Mouse (Mus musculus): ENCODE measurements around the gene Tlr2. TPM values are rescaled to one million over a fixed set of nuclear protein-coding genes. Genes with fewer than 3 reads are reported as not detected.
"Not testable (repeated sequence)": the region's sequence is repeated elsewhere in the genome, so short reads cannot be mapped to it uniquely, and the experiment has no call there.

Gene Tlr2
- polyA plus RNA-seq (2015; fragmentation: Nextera tagmentation; extraction: Ambion mirVana): 4.4 and 4.7 TPM in 2 replicates

GRCm38 (mm10) chr3:83841095-83841850 lies at the start of gene Tlr2:
TSS of gene Tlr2 (minus strand) at chr3:83841767.
- Histone ChIP-seq H3K27me3 (replicated peaks) (no peaks in the 10 kb centered on the region), H3K9ac (peak within 1 kb of the TSS; percentile 46), H3K9me3 (no peaks in the 10 kb centered on the region), H3K4me3 (replicated peaks) (peak within 1 kb of the TSS; percentile 63), H3K36me3 (no peaks in the 10 kb centered on the region), H3K27ac (peak within 1 kb of the TSS; percentile 19; the same call in 1 of the 2 replicates), H3K4me2 (peak within 1 kb of the TSS; percentile 85), H3K4me1 (no peaks in the 10 kb centered on the region)
- under 1% methylated on average over 35 of the region's 35 CpGs for WGBS
- peak; percentile 82 for ATAC-seq (ENCODE audit: insufficient read depth, low FRiP score, low read depth)

GRCm38 (mm10) chr3:83885163-83885562 lies 43.6 kb upstream of the Tlr2 start:
- Histone ChIP-seq H3K36me3 (no peaks in the 10 kb centered on the region), H3K27ac (no peak overlapping the region), H3K4me2 (no peak overlapping the region), H3K9me3 (no peaks in the 10 kb centered on the region), H3K4me3 (replicated peaks) (no peak overlapping the region), H3K27me3 (replicated peaks) (no peaks in the 10 kb centered on the region), H3K9ac (no peak overlapping the region), H3K4me1 (no peaks in the 10 kb centered on the region)
- 53% methylated on average over 2 of the region's 2 CpGs for WGBS
- ATAC-seq (ENCODE audit: insufficient read depth, low FRiP score, low read depth): no peak

GRCm38 (mm10) chr3:83879261-83880050 lies 37.9 kb upstream of the Tlr2 start:
- 84% methylated on average over 5 of the region's 5 CpGs for WGBS
- not testable (repeated sequence) for H3K36me3 ChIP-seq; ATAC-seq (ENCODE audit: insufficient read depth, low FRiP score, low read depth)

GRCm38 (mm10) chr3:83878801-83879200 lies 37.2 kb upstream of the Tlr2 start:
- H3K36me3 ChIP-seq: no peaks in the 10 kb centered on the region
- no peak overlapping the region for H3K4me2 ChIP-seq
- no peaks in the 10 kb centered on the region for H3K27me3 ChIP-seq (replicated peaks)
- no peak overlapping the region for H3K9ac ChIP-seq
- H3K27ac ChIP-seq: no peak overlapping the region
- H3K9me3 ChIP-seq: no peaks in the 10 kb centered on the region
- no peak for ATAC-seq (ENCODE audit: insufficient read depth, low FRiP score, low read depth)
- WGBS: 84% methylated on average over 4 of the region's 4 CpGs
- H3K4me1 ChIP-seq: no peaks in the 10 kb centered on the region
- H3K4me3 ChIP-seq (replicated peaks): no peak overlapping the region

More at GRCm38 (mm10) chr3:83879261-83880050, 37.9 kb upstream of the Tlr2 start:
- H3K9me3 ChIP-seq; H3K4me1 ChIP-seq; H3K27me3 ChIP-seq (replicated peaks); H3K9ac ChIP-seq; H3K4me3 ChIP-seq (replicated peaks); H3K27ac ChIP-seq; H3K4me2 ChIP-seq: not testable (repeated sequence)

- H3K4me1 ChIP-seq: no peaks in the 10 kb centered on the region
- H3K36me3 ChIP-seq: no peaks in the 10 kb centered on the region
- no peaks in the 10 kb centered on the region for H3K27me3 ChIP-seq (replicated peaks)
- 70% methylated on average over 4 of the region's 4 CpGs for WGBS
- H3K4me3 ChIP-seq (replicated peaks): no peak overlapping the region
- no peak overlapping the region for H3K27ac ChIP-seq
- no peaks in the 10 kb centered on the region for H3K9me3 ChIP-seq
- no peak overlapping the region for H3K9ac ChIP-seq
- no peak for ATAC-seq (ENCODE audit: insufficient read depth, low FRiP score, low read depth)
- no peak overlapping the region for H3K4me2 ChIP-seq
These were observed 34.7 kb upstream of the Tlr2 start for GRCm38 (mm10) chr3:83876299-83876698.

- H3K36me3 ChIP-seq; ATAC-seq (ENCODE audit: insufficient read depth, low FRiP score, low read depth); H3K27ac ChIP-seq; H3K9ac ChIP-seq; H3K4me1 ChIP-seq; H3K27me3 ChIP-seq (replicated peaks); H3K9me3 ChIP-seq; H3K4me2 ChIP-seq; H3K4me3 ChIP-seq (replicated peaks): not testable (repeated sequence)
- 83% methylated on average over 2 of the region's 2 CpGs for WGBS
These were observed 33.5 kb upstream of the Tlr2 start for GRCm38 (mm10) chr3:83875078-83875477.

- WGBS: 84% methylated on average over 2 of the region's 2 CpGs
These were observed 31.3 kb upstream of the Tlr2 start for GRCm38 (mm10) chr3:83872853-83873252.

GRCm38 (mm10) chr3:83871962-83872361 lies 30.4 kb upstream of the Tlr2 start:
- H3K4me1 ChIP-seq; H3K4me3 ChIP-seq (replicated peaks); H3K27me3 ChIP-seq (replicated peaks); ATAC-seq (ENCODE audit: insufficient read depth, low FRiP score, low read depth); H3K9ac ChIP-seq; H3K9me3 ChIP-seq; H3K4me2 ChIP-seq; H3K27ac ChIP-seq; H3K36me3 ChIP-seq: not testable (repeated sequence)
- 94% methylated on average over 4 of the region's 4 CpGs for WGBS

More at GRCm38 (mm10) chr3:83872853-83873252, 31.3 kb upstream of the Tlr2 start:
- H3K27me3 ChIP-seq (replicated peaks); H3K4me3 ChIP-seq (replicated peaks); H3K9me3 ChIP-seq; ATAC-seq (ENCODE audit: insufficient read depth, low FRiP score, low read depth); H3K27ac ChIP-seq; H3K9ac ChIP-seq; H3K36me3 ChIP-seq; H3K4me2 ChIP-seq; H3K4me1 ChIP-seq: not testable (repeated sequence)

GRCm38 (mm10) chr3:83871559-83871958 lies 30.0 kb upstream of the Tlr2 start:
- WGBS: 88% methylated on average over 7 of the region's 7 CpGs
- H3K9ac ChIP-seq; H3K4me1 ChIP-seq; ATAC-seq (ENCODE audit: insufficient read depth, low FRiP score, low read depth); H3K27me3 ChIP-seq (replicated peaks); H3K36me3 ChIP-seq; H3K4me2 ChIP-seq; H3K4me3 ChIP-seq (replicated peaks); H3K9me3 ChIP-seq; H3K27ac ChIP-seq: not testable (repeated sequence)

- no peak for ATAC-seq (ENCODE audit: insufficient read depth, low FRiP score, low read depth)
- Histone ChIP-seq H3K27ac (no peak overlapping the region), H3K36me3 (no peaks in the 10 kb centered on the region), H3K9me3 (no peaks in the 10 kb centered on the region), H3K4me3 (replicated peaks) (no peak overlapping the region), H3K4me2 (no peak overlapping the region), H3K4me1 (no peaks in the 10 kb centered on the region), H3K9ac (no peak overlapping the region), H3K27me3 (replicated peaks) (no peaks in the 10 kb centered on the region)
- WGBS: 87% methylated on average over 2 of the region's 2 CpGs
These were observed 28.2 kb upstream of the Tlr2 start for GRCm38 (mm10) chr3:83869776-83870175.

GRCm38 (mm10) chr3:83867026-83867425 lies 25.5 kb upstream of the Tlr2 start:
- ATAC-seq (ENCODE audit: insufficient read depth, low FRiP score, low read depth); H3K9me3 ChIP-seq; H3K9ac ChIP-seq; H3K27me3 ChIP-seq (replicated peaks); H3K4me1 ChIP-seq; H3K27ac ChIP-seq; H3K36me3 ChIP-seq; H3K4me3 ChIP-seq (replicated peaks); H3K4me2 ChIP-seq: not testable (repeated sequence)

- H3K27me3 ChIP-seq (replicated peaks): no peaks in the 10 kb centered on the region
- no peak; the same call in 1 of the 2 replicates for ATAC-seq (ENCODE audit: insufficient read depth, low FRiP score, low read depth)
These were observed 23.6 kb upstream of the Tlr2 start for GRCm38 (mm10) chr3:83865216-83865615.

More at GRCm38 (mm10) chr3:83865216-83865615, 23.6 kb upstream of the Tlr2 start:
- H3K27ac ChIP-seq: no peak overlapping the region
- H3K4me1 ChIP-seq: no peaks in the 10 kb centered on the region
- H3K9me3 ChIP-seq: no peaks in the 10 kb centered on the region
- H3K36me3 ChIP-seq: no peaks in the 10 kb centered on the region
- H3K4me2 ChIP-seq: no peak overlapping the region
- no peak overlapping the region for H3K4me3 ChIP-seq (replicated peaks)
- H3K9ac ChIP-seq: no peak overlapping the region
- WGBS: 57% methylated on average over 2 of the region's 2 CpGs

All from stomach, embryonic 15.5 days (tissue).